Mouse (Mus musculus) embryonic facial prominence, embryonic 15.5 days (tissue): ENCODE results near the gene Casp2. TPM values are rescaled to one million over a fixed set of nuclear protein-coding genes. Genes with fewer than 3 reads are reported as not detected.

Experiments
- ATAC-seq: fragments of 200-750 bp; cut with Nextera tagmentation; 2 replicates; pipeline ENCODE4 v1.8.0; 2017; ENCODE audit warnings: low read depth, moderate TSS enrichment; ENCODE audit not compliant: insufficient number of reproducible peaks, low FRiP score, low TSS enrichment
- H3K27ac ChIP-seq: fragments of 300-500 bp; sonication (generic); replicated peaks from 2 replicates; pipeline ENCODE4 v1.5.1; 2015; ENCODE audit warnings: mild to moderate bottlenecking, inconsistent platforms
- H3K27me3 ChIP-seq: fragments of 300-500 bp; sonication (generic); 2 replicates; pipeline ENCODE4 v1.6.1; 2015; ENCODE audit warnings: inconsistent platforms
- H3K36me3 ChIP-seq: fragments of 300-500 bp; sonication (generic); 2 replicates; pipeline ENCODE4 v1.6.1; 2015; ENCODE audit warnings: mild to moderate bottlenecking, inconsistent platforms
- H3K4me1 ChIP-seq: fragments of 300-500 bp; sonication (generic); 2 replicates; pipeline ENCODE4 v1.6.1; 2015; ENCODE audit warnings: inconsistent platforms
- H3K4me2 ChIP-seq: fragments of 300-500 bp; sonication (generic); replicated peaks from 2 replicates; pipeline ENCODE4 v1.6.1; 2015; ENCODE audit warnings: mild to moderate bottlenecking, inconsistent platforms
- H3K4me3 ChIP-seq: fragments of 300-500 bp; sonication (generic); replicated peaks from 2 replicates; pipeline ENCODE4 v1.5.1; 2015; ENCODE audit warnings: mild to moderate bottlenecking, inconsistent platforms
- H3K9ac ChIP-seq: fragments of 300-500 bp; sonication (generic); 2 replicates; pipeline ENCODE4 v1.6.1; 2015; ENCODE audit warnings: inconsistent platforms
- H3K9me3 ChIP-seq: fragments of 300-500 bp; sonication (generic); replicated peaks from 2 replicates; pipeline ENCODE4 v1.6.1; 2016; ENCODE audit warnings: inconsistent platforms
- WGBS: fragments of 180-500 bp; shearing (Covaris S2); methylation state at CpG from one replicate; pipeline ENCODE4 v1.1.7; 2015; 5-methylcytosine and 5-hydroxymethylcytosine counted together
- polyA plus RNA-seq: library from polyadenylated mRNA; unstranded; fragments of >200 nt; fragmentation: Nextera tagmentation; extraction: Ambion mirVana; gene quantifications from 2 replicates; pipeline ENCODE4 v1.2.1, GENCODE M21; 2015

Casp2 gene
- polyA plus RNA-seq, 1 experiment from 2014 or later, result 46.5 TPM

DNA sequence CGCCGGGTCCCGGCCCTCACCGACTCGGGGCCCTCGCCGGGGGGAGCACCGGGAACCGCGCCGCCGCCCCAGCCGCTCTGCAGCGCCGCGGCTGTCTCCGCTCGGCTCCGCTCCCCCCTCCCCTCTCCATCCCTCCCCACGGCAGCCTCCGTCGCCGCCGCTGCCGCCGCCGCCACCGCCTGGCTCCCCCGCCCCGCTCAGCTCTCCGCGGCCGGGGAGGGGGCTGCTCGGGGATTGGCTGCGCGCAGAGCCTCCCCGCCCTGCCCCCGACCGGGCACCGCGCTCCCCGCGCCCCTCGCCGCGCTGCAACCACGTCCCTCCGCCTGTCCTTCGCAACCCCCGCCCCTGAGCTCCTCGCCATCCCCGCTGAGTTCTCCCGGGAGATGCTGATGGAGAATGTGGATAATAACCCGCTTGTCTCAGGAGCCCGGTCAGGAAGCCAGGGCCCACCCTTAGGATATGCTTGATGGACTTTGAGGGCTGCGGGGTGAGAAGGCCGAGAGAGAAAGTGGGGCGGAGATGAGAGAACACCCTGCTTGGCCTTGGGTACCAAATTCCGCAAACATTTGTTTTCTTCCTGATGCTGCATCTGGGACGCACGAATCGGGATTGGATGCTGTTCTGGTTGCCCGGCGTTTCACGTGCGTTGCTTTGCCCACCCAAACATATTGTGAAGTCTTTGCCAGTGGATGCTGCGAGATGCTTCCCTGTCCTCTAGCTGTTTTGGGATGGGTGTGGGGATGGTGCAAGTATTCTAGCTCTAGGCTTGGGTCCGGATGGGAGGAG, 59.9 kb downstream of the Casp2 start, which contains the start of gene Fam131b:
Fam131b (minus strand) TSS at position 162 of the 786 bp plus-strand sequence.
- Histone ChIP-seq H3K9me3 (no peaks in the 10 kb centered on the region), H3K27ac (no peak within 1 kb of the TSS), H3K36me3 (no peaks in the 10 kb centered on the region), H3K4me2 (peak within 1 kb of the TSS; percentile 98), H3K4me3 (peak within 1 kb of the TSS; percentile 60), H3K9ac (peak within 1 kb of the TSS; percentile 31), H3K4me1 (peaks cover 16% of the 10 kb centered on the region), H3K27me3 (peaks cover 41% of the 10 kb centered on the region)
- under 1% methylated on average over 47 of the region's 68 CpGs for WGBS
- peak; percentile 72 for ATAC-seq

GRCm38 (mm10) chr6:42325268-42325609, 60.5 kb downstream of the Casp2 start:
- no peak overlapping the region for H3K9ac ChIP-seq

GRCm38 (mm10) chr6:42326509-42326908, 61.7 kb downstream of the Casp2 start:
- Histone ChIP-seq H3K9me3 (no peaks in the 10 kb centered on the region), H3K4me1 (peaks cover 16% of the 10 kb centered on the region), H3K27me3 (peaks cover 32% of the 10 kb centered on the region), H3K4me2 (no peak overlapping the region), H3K9ac (no peak overlapping the region), H3K27ac (no peak overlapping the region), H3K36me3 (no peaks in the 10 kb centered on the region), H3K4me3 (no peak overlapping the region)
- ATAC-seq, result no peak
- WGBS, result 93% methylated on average over 3 of the region's 3 CpGs

More at GRCm38 (mm10) chr6:42325268-42325609, 60.5 kb downstream of the Casp2 start:
- Histone ChIP-seq H3K27ac (no peak overlapping the region), H3K4me3 (peak overlapping the region; percentile 60), H3K27me3 (peaks cover 41% of the 10 kb centered on the region), H3K4me1 (peaks cover 16% of the 10 kb centered on the region), H3K36me3 (no peaks in the 10 kb centered on the region), H3K4me2 (peak overlapping the region; percentile 98), H3K9me3 (no peaks in the 10 kb centered on the region)
- no peak for ATAC-seq
- WGBS, result under 1% methylated on average over 7 of the region's 7 CpGs

DNA sequence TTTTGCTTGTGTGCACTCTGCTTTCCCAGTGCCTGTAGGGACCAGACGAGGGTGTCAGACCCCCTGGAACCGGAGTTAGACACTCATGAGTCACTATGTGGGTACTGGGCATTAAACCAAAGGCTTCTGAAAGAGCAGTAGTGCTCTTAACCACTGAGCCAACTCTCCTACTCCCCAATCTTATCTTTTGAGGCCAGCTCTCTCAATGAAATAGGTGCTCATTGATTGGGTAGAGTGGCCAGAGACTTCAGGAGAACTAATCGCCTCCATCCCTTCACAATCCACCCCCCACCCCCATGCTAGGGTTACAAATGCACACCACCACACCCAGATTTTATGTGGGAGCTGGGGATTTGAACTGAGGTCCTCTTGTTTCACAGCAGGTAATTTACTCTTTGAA, 64.0 kb downstream of the Casp2 start:
- whole genome bisulfite sequencing, result 69% methylated on average over 3 of the region's 3 CpGs
- Histone ChIP-seq H3K4me3 (no peak overlapping the region), H3K36me3 (no peaks in the 10 kb centered on the region), H3K27me3 (peaks cover 13% of the 10 kb centered on the region), H3K27ac (no peak overlapping the region), H3K4me1 (peaks cover 11% of the 10 kb centered on the region), H3K9ac (no peak overlapping the region), H3K9me3 (no peaks in the 10 kb centered on the region), H3K4me2 (no peak overlapping the region)
- ATAC-seq, result no peak

DNA sequence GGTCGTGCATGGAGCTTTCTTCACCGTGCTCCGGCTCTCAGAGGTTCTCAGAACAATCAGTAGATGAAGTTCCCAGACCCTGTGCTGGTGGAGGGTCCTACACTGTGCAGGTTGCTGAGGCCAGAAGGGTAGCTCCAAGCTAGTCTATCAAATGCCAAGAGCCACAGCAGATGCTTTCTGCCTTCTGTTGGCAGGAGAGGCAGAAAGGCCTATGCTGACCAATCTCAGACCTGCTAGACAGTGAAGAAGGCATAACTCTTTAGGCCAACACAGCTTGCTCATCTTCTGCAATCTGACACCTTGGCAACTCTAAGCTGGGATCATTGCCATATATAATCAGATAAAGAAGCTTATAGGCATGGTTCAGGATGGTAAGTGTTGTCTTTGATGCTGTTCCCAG, 65.4 kb downstream of the Casp2 start:
- Histone ChIP-seq H3K36me3 (no peaks in the 10 kb centered on the region), H3K9ac (no peak overlapping the region), H3K4me3 (no peak overlapping the region), H3K4me1 (no peaks in the 10 kb centered on the region), H3K9me3 (no peaks in the 10 kb centered on the region), H3K27me3 (no peaks in the 10 kb centered on the region), H3K4me2 (no peak overlapping the region), H3K27ac (no peak overlapping the region)
- ATAC-seq, result no peak
- WGBS, result 67% methylated on average over 3 of the region's 3 CpGs

DNA sequence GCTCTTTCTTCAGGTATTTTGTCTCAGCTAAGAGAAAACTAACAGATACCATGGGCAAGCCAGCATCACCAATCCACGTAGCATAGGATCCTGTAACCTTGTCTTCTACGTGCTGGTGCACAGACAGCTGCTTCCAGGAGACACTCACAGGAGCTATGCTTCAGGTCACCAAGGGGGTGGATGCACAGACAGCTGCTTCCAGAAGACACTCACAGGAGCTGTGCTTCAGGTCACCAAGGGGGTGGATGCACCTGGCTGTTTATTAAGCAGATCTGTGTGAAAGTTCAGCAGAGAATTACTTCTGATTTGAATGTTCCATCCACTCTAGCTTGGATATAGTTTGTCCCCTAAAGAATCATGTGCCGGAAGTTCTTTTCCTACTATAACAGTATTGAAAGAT, 66.2 kb downstream of the Casp2 start:
- Histone ChIP-seq H3K36me3 (no peaks in the 10 kb centered on the region), H3K27me3 (no peaks in the 10 kb centered on the region), H3K9me3 (no peaks in the 10 kb centered on the region), H3K4me1 (no peaks in the 10 kb centered on the region), H3K9ac (no peak overlapping the region), H3K4me2 (no peak overlapping the region), H3K4me3 (no peak overlapping the region), H3K27ac (no peak overlapping the region)
- 84% methylated on average over 3 of the region's 3 CpGs for WGBS
- ATAC-seq, result no peak

Other genes starting within 250 kb of the Casp2 start
- not detected in 2 replicates for gene Sva, start 226.6 kb upstream of the Casp2 start, polyA plus RNA-seq
- not detected in 2 replicates for gene Tas2r139, start 124.0 kb upstream of the Casp2 start, polyA plus RNA-seq
- not detected in 2 replicates for gene Tas2r144, start 49.7 kb upstream of the Casp2 start, polyA plus RNA-seq
- 19.0 and 20.1 TPM in 2 replicates for gene Gstk1, start 19.1 kb upstream of the Casp2 start, polyA plus RNA-seq
- gene Tmem139, start 3.0 kb upstream of the Casp2 start, polyA plus RNA-seq, result 1.5 and 2.1 TPM in 2 replicates
- gene Clcn1, start 21.7 kb downstream of the Casp2 start, polyA plus RNA-seq, result 0.08 and 0.24 TPM in 2 replicates
- 0.23 and 0.24 TPM in 2 replicates for gene Fam131b, start 59.7 kb downstream of the Casp2 start, polyA plus RNA-seq
- 127 and 131 TPM in 2 replicates for gene Zyx, start 84.6 kb downstream of the Casp2 start, polyA plus RNA-seq
- gene Epha1, start 108.3 kb downstream of the Casp2 start, polyA plus RNA-seq, result 19.5 and 21.6 TPM in 2 replicates
- not detected in 2 replicates for gene Tas2r143, start 135.3 kb downstream of the Casp2 start, polyA plus RNA-seq
- gene Tas2r135, start 140.4 kb downstream of the Casp2 start, polyA plus RNA-seq, result not detected in 2 replicates
- not detected in 2 replicates for gene Tas2r126, start 169.6 kb downstream of the Casp2 start, polyA plus RNA-seq
- gene Olfr458, start 200.2 kb downstream of the Casp2 start, polyA plus RNA-seq, result not detected in 2 replicates
- gene Olfr457, start 211.3 kb downstream of the Casp2 start, polyA plus RNA-seq, result 0.08 TPM in 1 of 2 replicates, not detected in the other
- gene Olfr456, start 222.2 kb downstream of the Casp2 start, polyA plus RNA-seq, result 0.39 TPM in 1 of 2 replicates, not detected in the other